Mouse (Mus musculus): ENCODE measurements around the gene Oxt. TPM values are rescaled to one million over a fixed set of nuclear protein-coding genes. Genes with fewer than 3 reads are reported as not detected.
A peak's percentile ranks its signal among the peaks of the same experiment; 100 is the strongest.

Oxt gene
- not detected in 2 replicates for polyA plus RNA-seq (2012; ENCODE audit: insufficient read depth, insufficient read length, missing spikeins)

- Histone ChIP-seq H3K27ac (replicated peaks; ENCODE audit: low read depth, low read length) (no peak within 1 kb of the TSS), H3K4me3 (ENCODE audit: insufficient read depth, low read depth, low read length) (peak within 1 kb of the TSS; percentile 22; the same call in 1 of the 2 replicates), H3K4me1 (ENCODE audit: control insufficient read depth, insufficient read depth, insufficient read length, low read length) (no peaks in the 10 kb centered on the region)
Observed at GRCm38 (mm10) chr2:130575873-130576272, at the start of gene Oxt. Gene Oxt (plus strand): TSS chr2:130576173.

- no peak overlapping the region for H3K27ac ChIP-seq (replicated peaks; ENCODE audit: low read depth, low read length)
- no peak overlapping the region for H3K4me3 ChIP-seq (ENCODE audit: insufficient read depth, low read depth, low read length)
- H3K4me1 ChIP-seq (ENCODE audit: control insufficient read depth, insufficient read depth, insufficient read length, low read length): no peaks in the 10 kb centered on the region
Observed at GRCm38 (mm10) chr2:130528457-130528856, 47.5 kb upstream of the Oxt start.

- Histone ChIP-seq H3K4me1 (ENCODE audit: control insufficient read depth, insufficient read depth, insufficient read length, low read length) (no peaks in the 10 kb centered on the region), H3K4me3 (ENCODE audit: insufficient read depth, low read depth, low read length) (no peak overlapping the region), H3K27ac (replicated peaks; ENCODE audit: low read depth, low read length) (no peak overlapping the region)
Observed at GRCm38 (mm10) chr2:130529290-130529689, 46.7 kb upstream of the Oxt start.

GRCm38 (mm10) chr2:130529925-130530324 is 46.0 kb upstream of the Oxt start:
- H3K4me3 ChIP-seq (ENCODE audit: insufficient read depth, low read depth, low read length): no peak overlapping the region
- H3K27ac ChIP-seq (replicated peaks; ENCODE audit: low read depth, low read length): no peak overlapping the region

GRCm38 (mm10) chr2:130532201-130532600 is 43.8 kb upstream of the Oxt start:
- H3K27ac ChIP-seq (replicated peaks; ENCODE audit: low read depth, low read length): no peak overlapping the region
- H3K4me3 ChIP-seq (ENCODE audit: insufficient read depth, low read depth, low read length): no peak overlapping the region
- no peaks in the 10 kb centered on the region for H3K4me1 ChIP-seq (ENCODE audit: control insufficient read depth, insufficient read depth, insufficient read length, low read length)

More at GRCm38 (mm10) chr2:130529925-130530324, 46.0 kb upstream of the Oxt start:
- no peaks in the 10 kb centered on the region for H3K4me1 ChIP-seq (ENCODE audit: control insufficient read depth, insufficient read depth, insufficient read length, low read length)

- H3K4me1 ChIP-seq (ENCODE audit: control insufficient read depth, insufficient read depth, insufficient read length, low read length): no peaks in the 10 kb centered on the region
- no peak overlapping the region for H3K4me3 ChIP-seq (ENCODE audit: insufficient read depth, low read depth, low read length)
- no peak overlapping the region for H3K27ac ChIP-seq (replicated peaks; ENCODE audit: low read depth, low read length)
Observed at GRCm38 (mm10) chr2:130535017-130535416, 41.0 kb upstream of the Oxt start.

- no peak overlapping the region for H3K27ac ChIP-seq (replicated peaks; ENCODE audit: low read depth, low read length)
- H3K4me3 ChIP-seq (ENCODE audit: insufficient read depth, low read depth, low read length): no peak overlapping the region
- H3K4me1 ChIP-seq (ENCODE audit: control insufficient read depth, insufficient read depth, insufficient read length, low read length): no peaks in the 10 kb centered on the region
Observed at GRCm38 (mm10) chr2:130536890-130537289, 39.1 kb upstream of the Oxt start.

- H3K27ac ChIP-seq (replicated peaks; ENCODE audit: low read depth, low read length): no peak overlapping the region
- H3K4me3 ChIP-seq (ENCODE audit: insufficient read depth, low read depth, low read length): no peak overlapping the region
- H3K4me1 ChIP-seq (ENCODE audit: control insufficient read depth, insufficient read depth, insufficient read length, low read length): no peaks in the 10 kb centered on the region
Observed at GRCm38 (mm10) chr2:130538876-130539546, 37.0 kb upstream of the Oxt start.

- Histone ChIP-seq H3K27ac (replicated peaks; ENCODE audit: low read depth, low read length) (no peak overlapping the region), H3K4me3 (ENCODE audit: insufficient read depth, low read depth, low read length) (no peak overlapping the region), H3K4me1 (ENCODE audit: control insufficient read depth, insufficient read depth, insufficient read length, low read length) (no peaks in the 10 kb centered on the region)
Observed at GRCm38 (mm10) chr2:130540266-130540665, 35.7 kb upstream of the Oxt start.

GRCm38 (mm10) chr2:130546957-130547356 is 29.0 kb upstream of the Oxt start:
- Histone ChIP-seq H3K4me1 (ENCODE audit: control insufficient read depth, insufficient read depth, insufficient read length, low read length) (no peaks in the 10 kb centered on the region), H3K27ac (replicated peaks; ENCODE audit: low read depth, low read length) (no peak overlapping the region), H3K4me3 (ENCODE audit: insufficient read depth, low read depth, low read length) (no peak overlapping the region)

GRCm38 (mm10) chr2:130554841-130555240 is 21.1 kb upstream of the Oxt start:
- Histone ChIP-seq H3K4me3 (ENCODE audit: insufficient read depth, low read depth, low read length) (no peak overlapping the region), H3K4me1 (ENCODE audit: control insufficient read depth, insufficient read depth, insufficient read length, low read length) (no peaks in the 10 kb centered on the region), H3K27ac (replicated peaks; ENCODE audit: low read depth, low read length) (no peak overlapping the region)

- no peak overlapping the region for H3K4me3 ChIP-seq (ENCODE audit: insufficient read depth, low read depth, low read length)
Observed at GRCm38 (mm10) chr2:130556292-130556691, 19.7 kb upstream of the Oxt start.

GRCm38 (mm10) chr2:130557462-130557861 is 18.5 kb upstream of the Oxt start:
- no peak overlapping the region for H3K27ac ChIP-seq (replicated peaks; ENCODE audit: low read depth, low read length)
- no peaks in the 10 kb centered on the region for H3K4me1 ChIP-seq (ENCODE audit: control insufficient read depth, insufficient read depth, insufficient read length, low read length)
- H3K4me3 ChIP-seq (ENCODE audit: insufficient read depth, low read depth, low read length): no peak overlapping the region

More at GRCm38 (mm10) chr2:130556292-130556691, 19.7 kb upstream of the Oxt start:
- no peaks in the 10 kb centered on the region for H3K4me1 ChIP-seq (ENCODE audit: control insufficient read depth, insufficient read depth, insufficient read length, low read length)
- no peak overlapping the region for H3K27ac ChIP-seq (replicated peaks; ENCODE audit: low read depth, low read length)

- Histone ChIP-seq H3K4me1 (ENCODE audit: control insufficient read depth, insufficient read depth, insufficient read length, low read length) (0 out of 2 replicates have a peak, but pooled peaks cover 3% of the 10 kb centered on the region), H3K27ac (replicated peaks; ENCODE audit: low read depth, low read length) (no peak overlapping the region), H3K4me3 (ENCODE audit: insufficient read depth, low read depth, low read length) (no peak overlapping the region)
Observed at GRCm38 (mm10) chr2:130558015-130558414, 18.0 kb upstream of the Oxt start.

- H3K4me3 ChIP-seq (ENCODE audit: insufficient read depth, low read depth, low read length): peak within 1 kb of the TSS; percentile 72
- peaks cover 8% of the 10 kb centered on the region; the same call in 1 of the 2 replicates for H3K4me1 ChIP-seq (ENCODE audit: control insufficient read depth, insufficient read depth, insufficient read length, low read length)
- peak within 1 kb of the TSS; percentile 38 for H3K27ac ChIP-seq (replicated peaks; ENCODE audit: low read depth, low read length)
Observed at GRCm38 (mm10) chr2:130563212-130564055, 12.5 kb upstream of the Oxt start, which contains the start of gene Mrps26. Gene Mrps26 (plus strand): TSS chr2:130563742.
